Mouse (Mus musculus) gastrocnemius, postnatal 10 days (tissue): ENCODE measurements around the gene Amy2a4. TPM values are rescaled to one million over a fixed set of nuclear protein-coding genes. Genes with fewer than 3 reads are reported as not detected.
"Not testable (repeated sequence)": the region's sequence is repeated elsewhere in the genome, so short reads cannot be mapped to it uniquely, and the experiment has no call there.

Experiments used
- DNase-seq: peaks from one replicate; pipeline ENCODE4 v3.0.0; 2021; ENCODE audit warnings: mixed read lengths
- long read RNA-seq, 2 experiments: library from polyadenylated mRNA; stranded (forward); transcript quantifications; one replicate each; pipeline ENCODE4 v2.0.0; 2021
- total RNA-seq, 2 experiments: library from RNA; stranded (reverse); gene quantifications; 2 replicates each; pipeline ENCODE4 v1.2.3; 2021

The Amy2a4 gene
- not detected for total RNA-seq
- long read RNA-seq, experiment 1: 0 reads
- long read RNA-seq, experiment 2: 0 reads

DNA sequence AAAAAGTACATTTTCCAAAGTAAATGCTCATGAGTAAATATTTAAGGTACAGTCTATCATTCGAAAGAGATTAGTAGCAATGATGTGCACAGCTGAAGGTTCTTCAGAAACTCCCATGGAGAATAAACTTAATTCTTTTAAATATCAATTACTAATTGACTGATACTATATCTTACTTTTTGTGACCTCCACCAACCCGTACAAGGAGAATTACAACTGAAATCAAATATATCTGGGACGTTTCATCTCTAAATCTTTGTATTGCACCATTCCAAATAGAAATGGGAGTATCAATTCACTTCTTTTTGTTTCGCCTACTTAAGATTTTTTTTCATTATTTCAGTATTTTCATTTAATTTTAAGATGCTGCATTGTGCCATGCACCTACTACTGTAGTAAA lies at the start of gene Amy2a4:
TSS of gene Amy2a4 (minus strand) at position 101 of the 400 bp plus-strand sequence.
- not testable (repeated sequence) for DNase-seq

DNA sequence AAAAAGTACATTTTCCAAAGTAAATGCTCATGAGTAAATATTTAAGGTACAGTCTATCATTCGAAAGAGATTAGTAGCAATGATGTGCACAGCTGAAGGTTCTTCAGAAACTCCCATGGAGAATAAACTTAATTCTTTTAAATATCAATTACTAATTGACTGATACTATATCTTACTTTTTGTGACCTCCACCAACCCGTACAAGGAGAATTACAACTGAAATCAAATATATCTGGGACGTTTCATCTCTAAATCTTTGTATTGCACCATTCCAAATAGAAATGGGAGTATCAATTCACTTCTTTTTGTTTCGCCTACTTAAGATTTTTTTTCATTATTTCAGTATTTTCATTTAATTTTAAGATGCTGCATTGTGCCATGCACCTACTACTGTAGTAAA lies 32.7 kb upstream of the Amy2a4 start, which contains the start of gene Amy2a3:
TSS of gene Amy2a3 (minus strand) at position 101 of the 400 bp plus-strand sequence.
- DNase-seq: not testable (repeated sequence)

DNA sequence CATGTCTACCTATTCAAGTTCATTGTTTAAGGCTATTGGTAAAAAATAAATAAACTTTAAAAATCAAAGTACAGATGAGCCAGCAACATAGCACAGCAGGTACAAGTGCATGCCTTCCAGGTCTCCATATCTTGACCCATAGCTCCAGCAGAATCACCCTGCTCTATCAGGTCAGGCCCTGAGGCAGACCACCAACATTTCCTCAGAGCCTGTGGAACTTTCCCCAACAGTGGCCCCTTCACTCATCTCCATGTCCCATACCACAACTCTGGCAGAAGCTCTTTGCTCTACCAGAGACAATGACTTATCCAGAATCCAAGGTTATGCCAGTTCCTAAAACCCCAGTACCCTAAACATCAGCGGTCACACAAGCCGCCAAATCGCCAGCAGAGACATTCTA lies 21.7 kb upstream of the Amy2a4 start:
- DNase-seq: not testable (repeated sequence)

DNA sequence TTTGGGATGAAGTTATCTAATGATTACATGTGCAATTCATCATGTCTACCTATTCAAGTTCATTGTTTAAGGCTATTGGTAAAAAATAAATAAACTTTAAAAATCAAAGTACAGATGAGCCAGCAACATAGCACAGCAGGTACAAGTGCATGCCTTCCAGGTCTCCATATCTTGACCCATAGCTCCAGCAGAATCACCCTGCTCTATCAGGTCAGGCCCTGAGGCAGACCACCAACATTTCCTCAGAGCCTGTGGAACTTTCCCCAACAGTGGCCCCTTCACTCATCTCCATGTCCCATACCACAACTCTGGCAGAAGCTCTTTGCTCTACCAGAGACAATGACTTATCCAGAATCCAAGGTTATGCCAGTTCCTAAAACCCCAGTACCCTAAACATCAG lies 11.0 kb downstream of the Amy2a4 start:
- DNase-seq: not testable (repeated sequence)

DNA sequence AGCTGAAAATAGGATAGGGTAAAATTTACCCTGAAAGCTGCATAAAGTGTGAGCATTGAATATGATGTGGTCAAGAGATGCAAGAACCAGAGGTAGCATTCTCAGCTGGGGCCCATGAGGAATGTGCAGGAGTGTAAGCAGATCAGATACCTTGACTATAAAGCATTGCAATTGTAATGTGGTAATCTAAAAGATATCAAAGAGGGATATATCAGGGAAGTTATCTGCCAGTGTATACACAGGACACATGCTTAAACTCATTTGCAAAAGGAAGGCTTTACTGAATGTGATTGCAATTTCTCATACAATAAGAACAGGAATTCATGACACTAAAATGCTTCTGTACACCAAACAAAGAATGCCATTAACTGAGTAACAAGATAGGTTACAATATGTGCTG lies 11.7 kb downstream of the Amy2a4 start:
- not testable (repeated sequence) for DNase-seq

DNA sequence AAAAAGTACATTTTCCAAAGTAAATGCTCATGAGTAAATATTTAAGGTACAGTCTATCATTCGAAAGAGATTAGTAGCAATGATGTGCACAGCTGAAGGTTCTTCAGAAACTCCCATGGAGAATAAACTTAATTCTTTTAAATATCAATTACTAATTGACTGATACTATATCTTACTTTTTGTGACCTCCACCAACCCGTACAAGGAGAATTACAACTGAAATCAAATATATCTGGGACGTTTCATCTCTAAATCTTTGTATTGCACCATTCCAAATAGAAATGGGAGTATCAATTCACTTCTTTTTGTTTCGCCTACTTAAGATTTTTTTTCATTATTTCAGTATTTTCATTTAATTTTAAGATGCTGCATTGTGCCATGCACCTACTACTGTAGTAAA lies 32.5 kb downstream of the Amy2a4 start, which contains the start of gene Amy2a5:
TSS of gene Amy2a5 (minus strand) at position 101 of the 400 bp plus-strand sequence.
- DNase-seq: not testable (repeated sequence)

Other genes starting within 250 kb of the Amy2a4 start
- gene Amy2a5, start 32.6 kb downstream of the Amy2a4 start, total RNA-seq: not detected
- gene Amy2a3, start 32.6 kb upstream of the Amy2a4 start, total RNA-seq: not detected
- gene Amy2a2, start 65.2 kb upstream of the Amy2a4 start, total RNA-seq: not detected
- gene Amy2a1, start 241.0 kb upstream of the Amy2a4 start, total RNA-seq: not detected